Mouse (Mus musculus): ENCODE data around the gene Des. TPM values are rescaled to one million over a fixed set of nuclear protein-coding genes. Genes with fewer than 3 reads are reported as not detected.

Des gene
- total RNA-seq (2021): 1,000 to 10,000 TPM; 1,760 to 1,859 TPM
- long read RNA-seq, experiment 1, transcript Des-201 (9 exons, 3,028 nt): major isoform, 3,676 of 4,107 reads
- long read RNA-seq, experiment 1, partial matches to known transcripts: 392 of 4,107 reads
- long read RNA-seq, experiment 1, other reads (novel, unspliced or antisense): 39 of 4,107 reads
- long read RNA-seq, experiment 2, transcript Des-201 (9 exons, 3,028 nt): major isoform, 5,322 of 5,606 reads
- long read RNA-seq, experiment 2, partial matches to known transcripts: 90 of 5,606 reads
- long read RNA-seq, experiment 2, other reads (novel, unspliced or antisense): 194 of 5,606 reads

GRCm38 (mm10) chr1:75360112-75361031, at the start of gene Des:
Gene Des (plus strand): TSS chr1:75360329.
- DNase-seq (ENCODE audit: low spot score in 2 of 2): peak; percentile 68 to 80

- DNase-seq (ENCODE audit: low spot score in 2 of 2): no peak
Observed at GRCm38 (mm10) chr1:75311694-75312093, 48.4 kb upstream of the Des start.

- DNase-seq (ENCODE audit: low spot score in 2 of 2): no peak
Observed at GRCm38 (mm10) chr1:75315011-75315410, 45.1 kb upstream of the Des start.

- no peak for DNase-seq (ENCODE audit: low spot score in 2 of 2)
Observed at GRCm38 (mm10) chr1:75315456-75316365, 44.4 kb upstream of the Des start.

- DNase-seq (ENCODE audit: low spot score in 2 of 2): peak; percentile 67 to 84
Observed at GRCm38 (mm10) chr1:75316861-75317240, 43.3 kb upstream of the Des start.

GRCm38 (mm10) chr1:75317241-75318201, 42.6 kb upstream of the Des start, which contains the start of gene Dnpep:
Gene Dnpep (minus strand): TSS chr1:75317990.
- DNase-seq (ENCODE audit: low spot score in 2 of 2): peak; percentile 100

GRCm38 (mm10) chr1:75318301-75318700, 41.8 kb upstream of the Des start:
- no peak for DNase-seq (ENCODE audit: low spot score in 2 of 2)

- no peak for DNase-seq (ENCODE audit: low spot score in 2 of 2)
Observed at GRCm38 (mm10) chr1:75318736-75319135, 41.4 kb upstream of the Des start.

GRCm38 (mm10) chr1:75319166-75319565, 41.0 kb upstream of the Des start:
- no peak for DNase-seq (ENCODE audit: low spot score in 2 of 2)

- no peak for DNase-seq (ENCODE audit: low spot score in 2 of 2)
Observed at GRCm38 (mm10) chr1:75327461-75327860, 32.7 kb upstream of the Des start.

GRCm38 (mm10) chr1:75331271-75331670, 28.9 kb upstream of the Des start:
- no peak for DNase-seq (ENCODE audit: low spot score in 2 of 2)

GRCm38 (mm10) chr1:75336461-75336860, 23.7 kb upstream of the Des start:
- DNase-seq (ENCODE audit: low spot score in 2 of 2): no peak

GRCm38 (mm10) chr1:75337097-75337496, 23.0 kb upstream of the Des start:
- no peak for DNase-seq (ENCODE audit: low spot score in 2 of 2)

- no peak for DNase-seq (ENCODE audit: low spot score in 2 of 2)
Observed at GRCm38 (mm10) chr1:75338091-75338694, 21.9 kb upstream of the Des start.

- no peak for DNase-seq (ENCODE audit: low spot score in 2 of 2)
Observed at GRCm38 (mm10) chr1:75339337-75339736, 20.8 kb upstream of the Des start.

- no peak for DNase-seq (ENCODE audit: low spot score in 2 of 2)
Observed at GRCm38 (mm10) chr1:75340519-75340918, 19.6 kb upstream of the Des start.

GRCm38 (mm10) chr1:75342874-75343416, 17.2 kb upstream of the Des start:
- DNase-seq (ENCODE audit: low spot score in 2 of 2): peak in 1 of 2 experiments; percentile 48

GRCm38 (mm10) chr1:75344291-75345035, 15.7 kb upstream of the Des start:
- DNase-seq (ENCODE audit: low spot score in 2 of 2): peak in 1 of 2 experiments; percentile 53
